Mouse (Mus musculus): ENCODE results near the gene Tdrd7.

DNA sequence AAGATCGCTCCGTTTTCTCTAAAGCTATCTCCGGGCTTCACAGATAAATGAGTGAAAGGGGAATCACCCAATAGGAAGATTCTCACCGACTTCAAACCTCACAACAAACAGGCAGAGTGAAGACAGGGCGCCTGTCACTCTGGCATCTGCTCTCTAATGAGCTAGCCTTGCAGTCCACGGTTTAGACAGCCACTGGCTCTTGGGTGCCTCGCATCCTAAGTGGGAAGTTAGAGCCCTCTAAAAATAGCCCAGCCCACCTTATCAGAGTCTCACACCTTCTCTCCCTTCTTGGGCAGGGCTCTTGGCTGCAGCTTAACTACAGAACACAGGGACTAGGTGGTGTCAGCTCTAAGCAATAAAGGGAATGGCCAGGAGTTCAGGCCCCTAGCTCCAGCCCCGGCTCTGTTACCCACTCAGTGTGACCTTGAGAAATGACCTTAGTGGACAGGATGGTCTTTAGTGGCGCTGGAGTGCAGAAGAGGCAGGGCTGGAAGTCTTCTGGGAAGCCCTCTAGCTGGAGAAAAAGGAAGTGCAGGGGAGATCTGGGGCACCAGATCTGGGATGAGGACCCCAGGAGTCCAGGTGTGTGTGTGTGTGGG is 75.6 kb downstream of the Tdrd7 start:
- TF ChIP-seq POLR2A (IDR thresholded peaks at IDR 0.05; ENCODE audit: insufficient read depth, low read depth, low read length) (no peak), CTCF (IDR thresholded peaks at IDR 0.05; ENCODE audit: insufficient read depth, low read depth, low read length) (peak; percentile 50; the same call in 1 of the 2 replicates)

Measured in olfactory bulb, adult 2 months (tissue).